Comparison of ENCODE assay signal across 12 mouse cellular contexts in genomic region chr6:147506074-147506473, GRCm38 (mm10). TPM values are rescaled to one million over a fixed set of nuclear protein-coding genes. Genes with fewer than 3 reads are reported as not detected.
DNase-seq lines count a peak whose midpoint lies in the region; ATAC-seq and TF ChIP-seq lines count a peak whose summit lies in the region.
"Had no signal": no experiment of that assay in that cellular context is flagged by ENCODE, and none has a peak within 500 bp of the region (broad histone marks: within the 10 kb centered on the region; RNA-seq: fewer than 3 reads in every experiment).

No protein-coding gene starts in this region.

- H3K4me3 ChIP-seq in forebrain, postnatal 0 days (ENCODE audit: low read depth, low read length) = no peak overlapping the region
- H3K4me3 ChIP-seq in forebrain, embryonic 12.5 days (replicated peaks) = no peak overlapping the region
- H3K4me3 ChIP-seq in heart, embryonic 15.5 days = peak overlapping the region; percentile 18
- no peak overlapping the region for H3K4me3 ChIP-seq in hindbrain, embryonic 16.5 days (ENCODE audit: low read length)
- H3K4me3 ChIP-seq in hindbrain, embryonic 13.5 days = no peak overlapping the region
- H3K4me3 ChIP-seq: embryonic facial prominence, embryonic 12.5 days; liver, embryonic 13.5 days had no signal

- no peak overlapping the region for H3K27ac ChIP-seq in forebrain, postnatal 0 days (ENCODE audit: low read depth, low read length)
- no peak overlapping the region for H3K27ac ChIP-seq in forebrain, embryonic 12.5 days
- H3K27ac ChIP-seq in heart, embryonic 15.5 days = peak overlapping the region; percentile 59
- H3K27ac ChIP-seq in hindbrain, embryonic 16.5 days (ENCODE audit: low read depth, low read length) = no peak overlapping the region
- no peak overlapping the region for H3K27ac ChIP-seq in hindbrain, embryonic 13.5 days
- H3K27ac ChIP-seq: embryonic facial prominence, embryonic 12.5 days; liver, embryonic 13.5 days had no signal

- DNase-seq in forebrain, postnatal 0 days = peak; percentile 1
- peak; percentile 58 for DNase-seq in 3134 (ENCODE audit: extremely low read depth, insufficient read length, low spot score)
- peak; percentile 79 for DNase-seq in gastrocnemius, adult 18-20 months (ENCODE audit: low spot score)
- no peak for DNase-seq in adrenal gland, postnatal 25 days
- DNase-seq: cerebellum, adult 18-20 months; liver, embryonic 13.5 days; right cerebral cortex, adult 18-20 months had no signal

- no peak overlapping the region for H3K9ac ChIP-seq in forebrain, postnatal 0 days
- no peak overlapping the region for H3K9ac ChIP-seq in forebrain, embryonic 12.5 days
- H3K9ac ChIP-seq in heart, embryonic 15.5 days = no peak overlapping the region
- no peak overlapping the region for H3K9ac ChIP-seq in hindbrain, embryonic 16.5 days (ENCODE audit: low read depth, low read length)
- H3K9ac ChIP-seq in hindbrain, embryonic 13.5 days = no peak overlapping the region
- H3K9ac ChIP-seq: embryonic facial prominence, embryonic 12.5 days; liver, embryonic 13.5 days had no signal

- H3K36me3 ChIP-seq in forebrain, postnatal 0 days (ENCODE audit: insufficient read depth) = no peaks in the 10 kb centered on the region
- H3K36me3 ChIP-seq in forebrain, embryonic 12.5 days (replicated peaks) = no peaks in the 10 kb centered on the region
- H3K36me3 ChIP-seq in heart, embryonic 15.5 days = no peaks in the 10 kb centered on the region
- H3K36me3 ChIP-seq in hindbrain, embryonic 16.5 days (ENCODE audit: control insufficient read depth, insufficient read depth, low read length) = no peaks in the 10 kb centered on the region
- peaks cover 4% of the 10 kb centered on the region; the same call in 1 of the 2 replicates for H3K36me3 ChIP-seq in hindbrain, embryonic 13.5 days
- H3K36me3 ChIP-seq: embryonic facial prominence, embryonic 12.5 days; liver, embryonic 13.5 days had no signal

- no peak for ATAC-seq in forebrain, postnatal 0 days
- no peak for ATAC-seq in forebrain, embryonic 12.5 days (ENCODE audit: low FRiP score)
- ATAC-seq in heart, embryonic 15.5 days (replicated peaks; ENCODE audit: insufficient number of reproducible peaks, insufficient read depth, low FRiP score, low read depth) = peak; percentile 62; the same call in 1 of the 2 replicates
- ATAC-seq in hindbrain, embryonic 16.5 days = no peak
- no peak for ATAC-seq in hindbrain, embryonic 13.5 days (ENCODE audit: low FRiP score)

- H3K4me1 ChIP-seq in forebrain, postnatal 0 days (ENCODE audit: insufficient read depth) = no peaks in the 10 kb centered on the region
- H3K4me1 ChIP-seq in forebrain, embryonic 12.5 days = no peaks in the 10 kb centered on the region
- peaks cover 10% of the 10 kb centered on the region for H3K4me1 ChIP-seq in heart, embryonic 15.5 days (replicated peaks)
- no peaks in the 10 kb centered on the region for H3K4me1 ChIP-seq in hindbrain, embryonic 16.5 days (ENCODE audit: control insufficient read depth, insufficient read depth, low read depth, low read length)
- H3K4me1 ChIP-seq in hindbrain, embryonic 13.5 days (replicated peaks) = no peaks in the 10 kb centered on the region
- H3K4me1 ChIP-seq: embryonic facial prominence, embryonic 12.5 days; liver, embryonic 13.5 days had no signal

- TF ChIP-seq CTCF in forebrain, postnatal 0 days (IDR thresholded peaks at IDR 0.05; ENCODE audit: low read depth) = no peak

- H3K9me3 ChIP-seq in forebrain, postnatal 0 days (ENCODE audit: low read length) = no peaks in the 10 kb centered on the region
- H3K9me3 ChIP-seq in forebrain, embryonic 12.5 days = no peaks in the 10 kb centered on the region
- H3K9me3 ChIP-seq in heart, embryonic 15.5 days (replicated peaks) = no peaks in the 10 kb centered on the region
- H3K9me3 ChIP-seq in hindbrain, embryonic 16.5 days (ENCODE audit: control insufficient read depth, low read length) = no peaks in the 10 kb centered on the region
- H3K9me3 ChIP-seq in hindbrain, embryonic 13.5 days = no peaks in the 10 kb centered on the region
- H3K9me3 ChIP-seq: embryonic facial prominence, embryonic 12.5 days; liver, embryonic 13.5 days had no signal

- no peak overlapping the region for H3K4me2 ChIP-seq in forebrain, postnatal 0 days (ENCODE audit: low read depth)
- H3K4me2 ChIP-seq in forebrain, embryonic 12.5 days = no peak overlapping the region
- peak overlapping the region; percentile 53 for H3K4me2 ChIP-seq in heart, embryonic 15.5 days
- no peak overlapping the region for H3K4me2 ChIP-seq in hindbrain, embryonic 16.5 days (ENCODE audit: low read length)
- H3K4me2 ChIP-seq in hindbrain, embryonic 13.5 days = no peak overlapping the region
- H3K4me2 ChIP-seq: embryonic facial prominence, embryonic 12.5 days; liver, embryonic 13.5 days had no signal

- no peaks in the 10 kb centered on the region for H3K27me3 ChIP-seq in forebrain, postnatal 0 days (ENCODE audit: insufficient read depth, low read length)
- no peaks in the 10 kb centered on the region for H3K27me3 ChIP-seq in forebrain, embryonic 12.5 days
- no peaks in the 10 kb centered on the region for H3K27me3 ChIP-seq in heart, embryonic 15.5 days
- no peaks in the 10 kb centered on the region for H3K27me3 ChIP-seq in hindbrain, embryonic 16.5 days (replicated peaks; ENCODE audit: control insufficient read depth, insufficient read depth, low read length)
- no peaks in the 10 kb centered on the region for H3K27me3 ChIP-seq in hindbrain, embryonic 13.5 days
- H3K27me3 ChIP-seq: embryonic facial prominence, embryonic 12.5 days; liver, embryonic 13.5 days had no signal

- 66% methylated on average over 9 of the region's 9 CpGs for WGBS in forebrain, postnatal 0 days
- 84% methylated on average over 9 of the region's 9 CpGs for WGBS in forebrain, embryonic 12.5 days
- WGBS in heart, embryonic 15.5 days = 19% methylated on average over 9 of the region's 9 CpGs
- WGBS in hindbrain, embryonic 16.5 days = 77% methylated on average over 9 of the region's 9 CpGs
- WGBS in hindbrain, embryonic 13.5 days = 83% methylated on average over 9 of the region's 9 CpGs

RNA-seq across cellular contexts. Expression of gene Ccdc91, which starts 30.4 kb away (rescaled TPM):
- total RNA-seq in forebrain, postnatal 0 days (2014; rRNA removed) = 36.2 and 37.9 TPM in 2 replicates
- 32.0 and 36.4 TPM in 2 replicates for polyA plus RNA-seq in forebrain, postnatal 0 days (2015; fragmentation: Nextera tagmentation; extraction: Ambion mirVana)
- 28.5 and 31.6 TPM in 2 replicates for polyA plus RNA-seq in forebrain, embryonic 12.5 days (2016; fragmentation: Nextera tagmentation; extraction: Ambion mirVana)
- total RNA-seq in gastrocnemius, adult 18-20 months (2021) = 10 to 100 TPM; 84.8 to 92.0 TPM
- polyA plus RNA-seq in heart, embryonic 15.5 days (2015; fragmentation: Nextera tagmentation; extraction: Ambion mirVana) = 23.6 and 24.1 TPM in 2 replicates
- 46.0 and 49.2 TPM in 2 replicates for polyA plus RNA-seq in hindbrain, embryonic 16.5 days (2015; fragmentation: Nextera tagmentation; extraction: Ambion mirVana)
- total RNA-seq in adrenal gland, postnatal 25 days (2021) = 58.2 and 60.0 TPM in 2 replicates
- polyA plus RNA-seq in hindbrain, embryonic 13.5 days (2015; fragmentation: Nextera tagmentation; extraction: Ambion mirVana) = 44.4 and 44.8 TPM in 2 replicates
